Mouse (Mus musculus): ENCODE data around the gene Gm36210.
"Not testable (repeated sequence)": the region's sequence is repeated elsewhere in the genome, so short reads cannot be mapped to it uniquely, and the experiment has no call there.

Gene Gm36210

GRCm38 (mm10) chr7:4879036-4879435, 27.3 kb downstream of the Gm36210 start:
- not testable (repeated sequence) for DNase-seq (ENCODE audit: low spot score)

GRCm38 (mm10) chr7:4878186-4878585, 28.1 kb downstream of the Gm36210 start:
- DNase-seq (ENCODE audit: low spot score) = no peak

GRCm38 (mm10) chr7:4877226-4877625, 29.1 kb downstream of the Gm36210 start:
- no peak for DNase-seq (ENCODE audit: low spot score)

DNA sequence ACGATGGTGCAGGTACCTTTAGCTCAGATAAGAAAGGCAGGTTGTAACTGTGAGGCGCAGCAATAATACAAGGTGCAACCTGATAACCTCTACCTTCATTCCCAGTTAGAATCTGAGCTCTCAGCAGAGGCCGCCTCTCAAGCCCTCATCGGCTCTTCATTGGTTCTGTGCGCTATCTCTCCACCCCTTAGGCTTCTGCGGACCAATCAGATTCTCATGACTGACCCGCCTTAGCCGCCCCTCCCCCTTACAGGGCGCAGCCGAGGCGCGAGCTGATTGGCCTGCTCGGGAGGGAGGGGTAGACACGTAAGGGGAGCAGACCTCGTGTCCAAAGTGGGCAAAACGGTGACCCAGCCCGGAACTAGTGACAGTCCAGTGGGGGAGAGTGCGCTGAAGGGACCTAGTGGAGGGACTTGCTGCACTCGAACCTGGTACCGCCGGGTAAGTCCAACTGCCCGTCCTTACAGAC, 29.5 kb downstream of the Gm36210 start, which contains the start of gene Isoc2a:
Gene Isoc2a (plus strand): TSS at position 401 of the 469 bp plus-strand sequence.
- peak; percentile 83 for DNase-seq (ENCODE audit: low spot score)

DNA sequence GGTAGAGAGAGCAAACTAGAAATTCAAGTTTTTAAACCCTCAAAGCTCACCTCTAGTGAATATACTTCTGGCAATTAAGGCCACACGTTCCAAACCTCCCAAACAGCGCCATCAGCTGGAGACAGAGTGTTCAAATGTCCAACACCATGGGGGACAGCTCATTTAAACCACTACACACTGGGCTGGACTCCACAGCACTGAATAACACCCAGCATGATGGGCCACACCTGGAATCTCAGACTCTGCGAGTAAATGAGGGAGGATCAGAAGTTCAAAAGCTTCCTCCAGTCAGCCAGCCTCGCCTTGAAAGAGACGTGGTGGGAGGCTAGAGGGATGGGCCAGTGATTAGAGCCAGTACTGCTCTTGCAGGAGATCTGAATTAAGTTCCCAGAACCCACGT, 36.2 kb downstream of the Gm36210 start, which contains the start of gene Isoc2b:
Gene Isoc2b (minus strand): TSS at position 126 of the 400 bp plus-strand sequence.
- DNase-seq (ENCODE audit: low spot score) = no peak

DNA sequence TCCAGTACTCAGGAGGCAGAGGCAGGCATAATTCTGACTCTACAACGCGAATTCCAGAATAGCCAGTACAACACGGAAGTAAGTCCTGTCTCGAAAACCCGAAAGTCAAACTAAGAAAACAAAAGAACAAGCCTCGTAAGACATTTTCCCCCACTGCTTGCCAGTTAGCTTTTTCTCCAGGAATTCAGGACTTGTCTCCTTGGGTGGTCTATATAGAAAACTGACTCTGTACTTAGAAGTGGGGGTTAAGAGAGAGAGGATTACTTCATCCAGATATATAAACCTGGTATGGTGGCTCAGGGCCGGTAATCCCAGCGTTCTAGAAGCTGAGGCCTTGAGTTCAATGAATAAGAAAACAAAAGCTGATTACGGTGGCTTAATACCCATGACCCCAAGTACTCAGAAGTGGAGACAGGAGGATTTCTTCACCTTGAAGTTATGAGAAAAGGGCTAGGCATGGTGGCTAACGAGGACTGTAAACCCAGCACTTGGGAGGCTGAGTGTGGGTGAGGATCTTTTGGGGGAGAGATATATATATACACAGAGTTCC, 39.6 kb downstream of the Gm36210 start:
- DNase-seq (ENCODE audit: low spot score) = no peak

- DNase-seq (ENCODE audit: low spot score) = peak; percentile 91
Measured at GRCm38 (mm10) chr7:4865579-4866493, 40.5 kb downstream of the Gm36210 start.

- peak; percentile 9 for DNase-seq (ENCODE audit: low spot score)
Measured at GRCm38 (mm10) chr7:4865090-4865489, 41.2 kb downstream of the Gm36210 start.

DNA sequence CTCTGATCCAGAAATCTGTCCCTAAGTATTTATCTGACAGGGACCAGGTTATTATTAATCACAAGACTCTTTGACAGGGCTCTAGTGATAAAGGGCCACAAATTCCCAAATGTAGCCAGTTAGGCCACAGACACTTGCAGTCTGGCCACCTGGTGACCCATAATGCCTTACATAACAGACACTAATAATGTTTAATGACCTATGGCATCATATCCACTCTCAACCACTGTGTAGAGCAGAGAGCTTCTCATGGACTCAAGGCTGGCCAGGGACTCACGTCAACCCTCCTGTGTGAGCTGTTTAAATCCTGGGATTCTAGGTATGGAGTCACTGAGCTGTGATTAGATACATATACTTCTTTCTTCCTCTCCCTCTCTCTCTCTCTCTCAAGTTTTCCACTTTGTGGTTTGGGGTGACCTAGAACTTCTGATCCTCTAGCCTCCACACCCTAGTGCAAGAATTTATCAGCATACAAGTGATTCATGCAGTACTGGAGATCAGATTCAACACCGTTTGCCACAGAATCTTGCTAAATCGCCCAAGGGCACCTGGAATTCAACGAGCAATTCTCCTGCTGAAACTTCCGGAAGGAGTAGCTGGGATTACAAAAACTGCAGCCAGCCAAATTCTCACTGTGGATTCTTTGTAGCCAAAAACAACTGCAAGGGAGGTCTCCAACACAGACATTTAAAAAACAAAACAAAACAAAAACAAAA, 42.0 kb downstream of the Gm36210 start:
- DNase-seq (ENCODE audit: low spot score) = no peak

GRCm38 (mm10) chr7:4863541-4864080, 42.7 kb downstream of the Gm36210 start:
- DNase-seq (ENCODE audit: low spot score) = no peak

DNA sequence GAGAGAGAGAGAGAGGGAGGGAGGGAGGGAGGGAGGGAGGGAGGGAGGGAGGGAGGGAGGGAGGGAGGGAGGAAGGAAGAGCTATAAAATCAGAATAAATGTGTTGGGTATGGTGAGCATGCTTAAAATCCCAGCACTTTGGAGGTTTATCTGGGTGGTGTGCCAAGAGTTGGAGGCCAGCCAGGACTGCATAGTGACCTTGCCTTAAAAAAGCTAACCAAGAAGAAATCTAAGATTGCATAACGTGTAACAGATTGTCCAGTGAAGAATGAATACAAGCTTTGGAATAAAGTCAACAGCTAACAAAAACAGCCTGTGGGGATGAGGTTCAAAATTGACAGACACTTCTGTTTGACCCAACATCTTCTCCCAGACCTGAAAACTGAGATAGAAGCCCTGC, 43.3 kb downstream of the Gm36210 start:
- no peak for DNase-seq (ENCODE audit: low spot score)

GRCm38 (mm10) chr7:4860926-4861325, 45.4 kb downstream of the Gm36210 start:
- DNase-seq (ENCODE audit: low spot score) = not testable (repeated sequence)

DNA sequence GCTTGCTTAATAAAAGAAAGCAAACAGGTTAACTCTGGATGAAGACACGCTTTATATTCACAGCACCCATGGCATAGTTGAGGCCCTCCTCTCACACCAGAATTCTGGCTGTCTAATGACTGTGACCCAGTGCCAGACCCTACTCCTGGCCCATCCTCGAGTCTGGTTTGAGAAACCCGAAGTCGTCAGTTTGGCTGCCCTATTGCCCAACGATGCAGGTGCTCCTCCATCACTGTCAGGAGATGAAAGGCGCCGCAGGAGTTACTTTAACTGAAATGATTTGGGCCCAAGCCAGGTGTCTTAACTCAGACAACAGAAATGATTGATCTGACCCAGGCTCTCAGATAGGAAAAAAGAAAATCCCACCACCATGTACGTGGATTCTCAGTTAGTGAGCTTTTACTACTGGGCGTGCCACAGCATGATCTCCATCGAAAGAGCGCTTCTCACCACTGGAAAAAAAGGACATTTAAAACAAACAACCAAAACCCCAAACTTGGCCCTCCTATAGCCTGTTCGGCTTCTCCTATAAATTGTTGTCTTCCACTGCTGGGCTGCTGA, 46.8 kb downstream of the Gm36210 start:
- no peak for DNase-seq (ENCODE audit: low spot score)

GRCm38 (mm10) chr7:4857321-4857720, 49.0 kb downstream of the Gm36210 start:
- no peak for DNase-seq (ENCODE audit: low spot score)

- DNase-seq (ENCODE audit: low spot score) = no peak
Measured at GRCm38 (mm10) chr7:4856508-4856907, 49.8 kb downstream of the Gm36210 start.

- no peak for DNase-seq (ENCODE audit: low spot score)
Measured at GRCm38 (mm10) chr7:4853613-4854012, 52.7 kb downstream of the Gm36210 start.

DNA sequence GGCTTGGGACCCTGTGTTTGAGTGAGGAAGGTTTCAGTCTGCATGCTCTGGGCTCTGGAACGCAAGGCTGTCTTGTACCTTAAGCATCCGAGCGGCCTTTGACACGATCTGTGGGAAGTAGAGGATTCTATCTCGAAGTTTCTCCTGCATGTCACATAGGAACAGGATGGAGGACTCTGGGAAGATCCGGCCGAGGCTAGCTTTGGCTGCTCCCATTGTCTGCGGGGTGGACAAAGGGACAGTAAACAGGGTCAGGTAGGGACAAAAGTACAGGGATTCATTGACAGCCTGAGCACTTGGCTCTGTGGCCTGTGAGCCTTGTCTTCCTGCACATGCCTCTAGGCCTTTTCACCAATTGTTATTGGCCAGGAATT, 55.0 kb downstream of the Gm36210 start:
- DNase-seq (ENCODE audit: low spot score) = no peak

DNA sequence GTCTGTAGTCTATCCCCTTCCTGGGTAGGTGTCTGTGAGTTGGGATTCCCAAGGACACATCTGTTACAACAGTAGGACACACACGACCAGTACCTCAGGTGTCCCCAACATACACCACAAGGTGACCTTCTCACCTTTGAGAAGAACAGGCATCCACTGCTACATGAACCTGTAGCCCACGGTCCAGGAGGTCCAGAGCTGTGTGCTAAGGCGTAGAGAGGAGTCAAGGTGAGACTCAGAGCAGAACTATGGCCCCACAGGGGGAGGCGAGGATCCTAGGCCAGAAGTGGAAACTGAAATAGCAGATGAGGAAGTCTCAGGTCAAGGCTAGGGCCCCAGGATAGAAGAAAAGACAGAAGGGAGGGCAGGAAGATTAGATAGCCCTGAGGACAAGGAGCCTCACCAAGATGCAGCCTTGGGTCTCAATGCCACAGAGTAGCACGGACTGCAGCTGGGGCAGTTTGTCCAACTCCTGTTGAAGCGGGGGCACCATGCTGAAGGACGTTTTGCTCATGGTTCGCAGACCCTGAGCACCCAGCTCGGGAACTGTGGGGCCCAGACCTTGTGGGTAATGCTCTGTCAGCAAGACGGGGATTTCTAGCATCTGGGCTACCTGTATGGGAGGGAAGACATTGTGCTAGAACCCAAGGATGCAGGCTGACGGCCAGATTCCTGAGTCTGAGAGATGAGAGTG, 55.5 kb downstream of the Gm36210 start:
- DNase-seq (ENCODE audit: low spot score) = no peak

GRCm38 (mm10) chr7:4849372-4849771, 56.9 kb downstream of the Gm36210 start:
- no peak for DNase-seq (ENCODE audit: low spot score)
